Mouse (Mus musculus) cerebellum, adult 8-10 months (tissue): ENCODE results near the gene Rnf114.
A peak's percentile ranks its signal among the peaks of the same experiment; 100 is the strongest.

Experiments
- DNase-seq: peaks from one replicate; pipeline ENCODE4 v3.0.0; 2022

Gene Rnf114

GRCm38 (mm10) chr2:167475596-167475995, 16.8 kb upstream of the Rnf114 start:
- peak; percentile 38 for DNase-seq

- peak; percentile 85 for DNase-seq
Observed at GRCm38 (mm10) chr2:167476200-167476688, 16.2 kb upstream of the Rnf114 start.

GRCm38 (mm10) chr2:167476762-167477161, 15.7 kb upstream of the Rnf114 start:
- DNase-seq = no peak

GRCm38 (mm10) chr2:167478128-167478527, 14.3 kb upstream of the Rnf114 start:
- no peak for DNase-seq

- no peak for DNase-seq
Observed at GRCm38 (mm10) chr2:167479501-167479900, 12.9 kb upstream of the Rnf114 start.

GRCm38 (mm10) chr2:167482681-167483080, 9.8 kb upstream of the Rnf114 start:
- peak; percentile 50 for DNase-seq

GRCm38 (mm10) chr2:167483081-167483826, 9.2 kb upstream of the Rnf114 start:
- DNase-seq = peak; percentile 57

- peak; percentile 73 for DNase-seq
Observed at GRCm38 (mm10) chr2:167483827-167484410, 8.5 kb upstream of the Rnf114 start.

GRCm38 (mm10) chr2:167484932-167485331, 7.5 kb upstream of the Rnf114 start:
- DNase-seq = no peak

- DNase-seq = peak; percentile 91
Observed at GRCm38 (mm10) chr2:167485501-167486377, 6.7 kb upstream of the Rnf114 start.

GRCm38 (mm10) chr2:167486573-167486972, 5.9 kb upstream of the Rnf114 start:
- DNase-seq = peak; percentile 69

GRCm38 (mm10) chr2:167487551-167487950, 4.9 kb upstream of the Rnf114 start:
- peak; percentile 37 for DNase-seq

- DNase-seq = no peak
Observed at GRCm38 (mm10) chr2:167487994-167488393, 4.5 kb upstream of the Rnf114 start.

- DNase-seq = peak; percentile 35
Observed at GRCm38 (mm10) chr2:167490813-167491525, 1.5 kb upstream of the Rnf114 start.

- peak; percentile 93 for DNase-seq
Observed at GRCm38 (mm10) chr2:167492713-167493636, 530 bp downstream of the Rnf114 start, which contains the start of gene Spata2. Spata2 (minus strand) TSS chr2:167492887.

- no peak for DNase-seq
Observed at GRCm38 (mm10) chr2:167496437-167496836, 4.0 kb downstream of the Rnf114 start.

GRCm38 (mm10) chr2:167497272-167497671, 4.8 kb downstream of the Rnf114 start:
- no peak for DNase-seq

GRCm38 (mm10) chr2:167502554-167503252, 10.3 kb downstream of the Rnf114 start:
- DNase-seq = no peak

GRCm38 (mm10) chr2:167503253-167503895, 10.9 kb downstream of the Rnf114 start:
- peak; percentile 86 for DNase-seq

- peak; percentile 58 for DNase-seq
Observed at GRCm38 (mm10) chr2:167503896-167504349, 11.5 kb downstream of the Rnf114 start.
